Mouse (Mus musculus) right cerebral cortex, adult 2 months (tissue): ENCODE results near the gene Sema4a.

Experiments used
- DNase-seq, 2 experiments: peaks; one replicate each; pipeline ENCODE4 v3.0.0; 2021 to 2022; ENCODE audit warnings: low spot score in 2 of 2

Gene Sema4a

GRCm38 (mm10) chr3:88456313-88456712, 4.7 kb downstream of the Sema4a start:
- DNase-seq, result no peak

DNA sequence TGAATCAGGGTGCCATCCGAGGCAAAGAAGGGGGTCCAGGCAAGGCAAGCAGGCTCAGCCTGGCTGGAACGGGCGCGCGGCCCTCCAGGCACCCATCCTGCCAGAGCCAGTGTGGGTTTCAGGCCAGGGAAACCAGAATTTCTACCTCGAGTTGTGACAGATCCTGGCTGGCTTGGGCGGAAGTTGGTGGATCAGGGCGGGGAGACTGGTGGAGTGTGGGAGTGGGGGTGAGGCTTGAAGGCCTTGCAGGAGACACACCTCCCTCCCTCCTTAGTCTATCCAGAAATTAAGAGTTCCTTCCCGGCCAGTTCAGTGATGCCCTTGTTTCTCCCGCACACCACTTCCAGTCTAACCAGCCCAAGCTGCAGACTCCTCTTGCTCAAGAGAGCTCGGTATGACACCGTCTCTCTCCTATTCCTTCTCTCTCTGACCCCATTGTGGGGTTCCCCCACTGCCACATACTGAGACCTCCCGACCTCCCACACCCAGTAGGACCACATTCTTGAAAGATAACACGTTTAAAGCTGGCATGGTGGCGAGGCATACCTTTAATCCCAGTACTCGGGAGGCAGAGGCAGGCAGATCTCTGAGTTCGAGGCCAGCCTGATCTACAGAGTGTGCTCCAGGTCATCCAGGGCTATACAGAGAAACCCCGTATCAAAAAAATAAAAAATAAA, 5.3 kb downstream of the Sema4a start:
- DNase-seq, result no peak

GRCm38 (mm10) chr3:88454762-88455587, 6.0 kb downstream of the Sema4a start:
- no peak for DNase-seq

DNA sequence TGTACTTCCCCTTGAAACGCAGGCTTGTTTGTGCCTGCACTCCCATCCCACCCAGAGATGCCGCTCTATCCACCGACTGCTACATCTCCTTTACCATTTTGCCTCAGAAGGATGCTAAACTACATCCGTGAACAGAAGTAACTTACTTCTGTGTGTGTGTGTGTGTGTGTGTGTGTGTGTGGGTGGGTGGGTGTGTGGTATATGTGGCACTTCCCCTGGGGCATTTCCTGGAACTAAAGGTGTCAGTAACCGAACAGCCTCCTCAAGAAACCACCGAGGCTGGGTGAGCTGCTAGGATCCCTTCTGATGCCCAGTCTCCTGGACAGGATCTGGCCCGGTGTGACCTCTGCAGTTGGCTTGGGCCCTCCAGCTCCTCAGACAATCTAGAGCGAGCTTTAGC, 7.0 kb downstream of the Sema4a start:
- DNase-seq, result no peak

GRCm38 (mm10) chr3:88453369-88453768, 7.6 kb downstream of the Sema4a start:
- DNase-seq, result no peak

DNA sequence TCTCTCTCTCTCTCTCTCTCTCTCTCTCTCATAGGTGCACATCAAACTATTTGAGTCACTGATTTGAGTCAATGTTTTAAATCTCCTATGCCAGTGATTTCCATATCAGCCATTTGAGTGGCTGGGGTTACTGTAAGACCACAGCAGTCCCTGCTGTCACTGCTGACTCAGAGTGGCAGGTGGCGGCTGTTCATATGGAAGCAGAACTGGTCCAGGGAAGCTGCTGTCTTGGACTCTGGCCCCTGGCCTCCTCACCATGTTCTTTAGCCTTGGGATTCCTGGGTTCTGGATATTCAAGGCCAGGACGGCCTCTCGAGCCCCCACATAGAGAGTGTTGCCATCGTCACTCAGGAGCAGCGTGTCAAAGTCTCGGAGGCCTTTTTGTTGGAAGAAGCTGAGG, 8.3 kb downstream of the Sema4a start:
- DNase-seq, result no peak

DNA sequence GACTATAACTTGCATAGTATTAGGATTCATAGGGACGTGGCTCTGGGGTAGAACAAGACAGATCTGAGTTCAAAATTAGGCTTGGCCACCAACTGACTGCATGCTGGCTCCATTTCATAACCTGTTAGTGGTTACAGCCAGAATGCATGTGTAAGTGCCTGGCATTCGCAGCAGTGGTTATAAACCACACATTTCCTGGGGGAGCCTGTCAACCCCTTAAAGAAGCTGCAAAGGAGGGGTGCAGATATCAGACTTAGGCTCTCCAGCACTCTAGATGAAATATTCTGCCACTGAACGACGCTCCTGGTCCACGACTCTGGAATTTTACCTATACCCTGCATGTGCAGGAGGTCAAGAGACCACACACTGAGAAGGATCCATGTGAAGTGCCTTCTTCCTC, 8.7 kb downstream of the Sema4a start:
- no peak for DNase-seq

- DNase-seq, result no peak
These were observed 10.4 kb downstream of the Sema4a start for GRCm38 (mm10) chr3:88450379-88451131.

GRCm38 (mm10) chr3:88449395-88450023, 11.5 kb downstream of the Sema4a start:
- DNase-seq, result no peak

DNA sequence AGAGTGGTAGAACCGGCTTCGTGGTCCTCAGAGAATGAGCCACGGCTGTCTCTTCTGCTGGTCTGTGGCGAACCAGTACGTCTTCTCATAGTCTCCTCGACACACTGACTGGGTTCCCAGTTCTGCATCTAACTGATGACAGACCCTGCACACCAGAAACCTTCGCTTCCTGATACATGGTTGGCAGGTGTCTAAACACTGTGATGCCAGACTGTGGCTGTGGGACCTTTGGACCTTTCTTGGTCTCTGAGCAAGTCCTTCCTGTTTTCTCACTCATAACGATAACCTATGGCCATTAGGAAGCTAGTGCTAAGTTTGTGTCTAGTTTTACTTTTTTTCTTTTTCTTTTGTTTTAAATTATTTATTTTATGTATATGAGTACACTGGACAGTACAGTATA, 12.5 kb downstream of the Sema4a start:
- DNase-seq, result no peak

GRCm38 (mm10) chr3:88447676-88448183, 13.3 kb downstream of the Sema4a start:
- no peak for DNase-seq

DNA sequence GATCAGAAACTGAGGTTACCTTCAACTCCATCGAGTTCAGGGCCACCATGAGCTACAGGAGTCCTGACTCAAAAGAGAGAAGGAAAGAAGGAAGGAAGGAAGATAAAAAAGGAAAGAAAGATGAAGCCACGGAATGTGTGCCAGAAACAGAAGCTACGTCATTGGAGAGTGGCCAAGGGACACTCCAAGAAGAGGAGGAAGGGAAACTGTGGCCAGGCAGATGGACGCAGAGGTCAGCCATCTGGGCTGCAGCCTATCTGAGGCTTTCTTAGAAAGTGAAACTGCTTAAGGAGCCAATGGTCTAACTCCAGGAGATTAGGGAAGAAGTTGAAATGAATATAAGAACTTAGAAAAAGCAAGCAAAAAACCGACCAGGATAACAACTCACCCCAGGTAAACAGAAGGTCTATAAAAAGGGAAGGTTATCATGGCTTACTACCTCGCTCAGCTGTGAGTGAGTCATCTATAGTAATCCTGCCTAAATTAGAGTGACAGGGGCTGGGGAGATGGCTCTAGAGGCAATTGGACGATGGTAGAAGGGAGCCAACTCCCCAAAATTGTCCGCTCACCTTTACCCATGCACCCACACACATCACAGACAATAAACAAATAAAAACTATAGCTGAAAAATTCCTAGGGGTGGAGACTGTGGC, 14.4 kb downstream of the Sema4a start:
- no peak for DNase-seq

- DNase-seq, result no peak
These were observed 18.1 kb downstream of the Sema4a start for GRCm38 (mm10) chr3:88442888-88443287.

- DNase-seq, result no peak
These were observed 18.5 kb downstream of the Sema4a start for GRCm38 (mm10) chr3:88442488-88442887.

DNA sequence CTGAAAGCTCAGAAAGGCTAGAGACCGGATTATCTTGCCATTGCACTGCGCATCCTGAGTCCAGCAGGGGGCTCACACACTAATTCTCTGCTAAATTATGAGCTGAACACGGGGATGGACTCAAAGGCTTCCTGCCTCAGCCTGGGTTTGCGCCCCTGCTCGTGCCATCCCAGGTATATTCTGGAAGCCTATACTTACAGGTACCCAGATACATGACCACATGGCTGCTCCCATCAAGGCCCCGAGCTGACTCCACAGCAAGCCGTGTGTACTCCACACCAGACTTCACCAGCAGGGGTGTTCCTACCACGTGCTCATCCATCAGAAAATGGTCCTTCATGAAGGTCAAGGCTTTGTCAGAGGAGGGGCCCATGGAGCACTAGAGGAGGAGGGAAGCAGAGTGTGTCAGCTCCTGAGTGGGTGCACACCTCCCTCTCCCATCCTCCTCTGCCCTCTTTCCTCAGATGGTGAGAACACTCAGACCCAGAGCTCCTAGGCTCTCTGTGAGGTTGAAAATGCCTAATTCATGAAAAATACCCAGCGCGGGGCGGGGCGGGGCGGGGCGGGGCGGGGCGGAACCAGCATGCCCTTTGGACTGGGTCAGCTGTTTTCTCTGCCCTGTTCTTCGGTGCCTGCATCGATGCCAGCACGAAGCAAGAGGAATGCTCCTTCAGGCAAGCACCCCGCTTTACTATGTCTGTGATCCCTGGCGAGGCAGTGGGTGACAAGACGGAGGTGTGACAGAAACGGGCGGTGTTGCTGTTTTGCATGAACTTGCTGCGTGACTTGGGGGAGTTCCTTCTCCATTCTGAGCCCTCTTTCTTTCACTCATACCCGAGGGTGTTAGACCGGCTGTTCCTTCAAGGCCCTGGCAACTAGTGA, 20.2 kb downstream of the Sema4a start:
- peak in 1 of 2 experiments; percentile 67 for DNase-seq

DNA sequence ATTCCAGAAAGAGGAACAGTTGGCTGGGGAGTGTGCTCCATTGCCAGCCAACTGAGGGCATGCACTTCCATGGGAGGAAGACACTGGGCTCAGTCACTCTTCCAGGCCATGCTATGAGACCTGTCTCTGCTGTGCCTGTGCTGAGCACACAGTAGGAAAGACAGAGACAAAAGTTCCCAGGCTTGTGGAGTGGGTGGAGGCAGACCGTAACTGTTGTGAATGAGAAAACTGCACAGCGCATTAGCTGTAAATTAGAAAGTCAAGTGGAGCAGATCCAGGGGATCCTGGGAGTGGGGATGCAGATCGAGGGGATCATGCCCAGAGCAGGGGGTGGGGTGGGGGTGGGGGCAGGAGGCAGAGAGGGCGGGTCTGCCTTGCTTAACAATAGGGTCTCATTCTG, 21.4 kb downstream of the Sema4a start:
- no peak for DNase-seq

- DNase-seq, result no peak
These were observed 23.5 kb downstream of the Sema4a start for GRCm38 (mm10) chr3:88437454-88437853.

- no peak for DNase-seq
These were observed 24.4 kb downstream of the Sema4a start for GRCm38 (mm10) chr3:88436395-88437201.

- peak; percentile 85 to 87 for DNase-seq
These were observed 25.5 kb downstream of the Sema4a start for GRCm38 (mm10) chr3:88435515-88435914.
